In genomic region chr2:56335974-56336373, GRCm38 (mm10) we compare ENCODE assay signal across 16 mouse cellular contexts.
"Had no signal": no experiment of that assay in that cellular context is flagged by ENCODE, and none has a peak within 500 bp of the region (broad histone marks: within the 10 kb centered on the region; RNA-seq: fewer than 3 reads in every experiment).

No protein-coding gene starts in this region.

- H3K9ac ChIP-seq: liver, embryonic 15.5 days; neural tube, embryonic 12.5 days; stomach, embryonic 15.5 days had no signal

- H3K27ac ChIP-seq: left cerebral cortex, adult 2 months; limb, embryonic 10.5 days; liver, embryonic 15.5 days; neural tube, embryonic 12.5 days; stomach, embryonic 15.5 days had no signal

- H3K9me3 ChIP-seq: limb, embryonic 10.5 days; liver, embryonic 15.5 days; neural tube, embryonic 12.5 days; stomach, embryonic 15.5 days had no signal

- H3K36me3 ChIP-seq: limb, embryonic 10.5 days; liver, embryonic 15.5 days; neural tube, embryonic 12.5 days; stomach, embryonic 15.5 days had no signal

- H3K4me1 ChIP-seq: liver, embryonic 15.5 days; neural tube, embryonic 12.5 days; stomach, embryonic 15.5 days had no signal

- H3K27me3 ChIP-seq: liver, embryonic 15.5 days; neural tube, embryonic 12.5 days; stomach, embryonic 15.5 days had no signal

- ATAC-seq: lung, postnatal 0 days had no signal

- H3K4me3 ChIP-seq: left cerebral cortex, adult 2 months; limb, embryonic 10.5 days; liver, embryonic 15.5 days; myocyte; neural tube, embryonic 12.5 days; stomach, embryonic 15.5 days had no signal

- H3K4me2 ChIP-seq: liver, embryonic 11.5 days; liver, embryonic 15.5 days; neural tube, embryonic 12.5 days; stomach, embryonic 15.5 days had no signal

- DNase-seq: kidney, adult 18-20 months; kidney, postnatal 14 days; lung, adult 2 months; lung, postnatal 36 days; retina, postnatal 1 day; right cerebral cortex, postnatal 14 days; thymus, adult 2 months; thymus, postnatal 25 days had no signal
